Mouse (Mus musculus) megakaryocyte-erythroid progenitor cell, adult 5 weeks (primary cell): Measurements from ENCODE around the gene Dvl2. TPM values are rescaled to one million over a fixed set of nuclear protein-coding genes. Genes with fewer than 3 reads are reported as not detected.

Experiments
- polyA plus RNA-seq: library from polyadenylated mRNA; stranded (reverse); fragments of >175 nt; gene quantifications from 2 replicates; pipeline ENCODE4 v1.2.3, GENCODE M21; 2012

Gene Dvl2
- polyA plus RNA-seq: 50.0 and 50.7 TPM in 2 replicates

GRCm38 (mm10) chr11:70000396-70000898, at the start of gene Dvl2:
Gene Dvl2 (plus strand): TSS chr11:70000595.

GRCm38 (mm10) chr11:69964650-69965270, 35.6 kb upstream of the Dvl2 start, which contains the start of gene Cldn7:
Gene Cldn7 (plus strand): TSS chr11:69964779.

DNA sequence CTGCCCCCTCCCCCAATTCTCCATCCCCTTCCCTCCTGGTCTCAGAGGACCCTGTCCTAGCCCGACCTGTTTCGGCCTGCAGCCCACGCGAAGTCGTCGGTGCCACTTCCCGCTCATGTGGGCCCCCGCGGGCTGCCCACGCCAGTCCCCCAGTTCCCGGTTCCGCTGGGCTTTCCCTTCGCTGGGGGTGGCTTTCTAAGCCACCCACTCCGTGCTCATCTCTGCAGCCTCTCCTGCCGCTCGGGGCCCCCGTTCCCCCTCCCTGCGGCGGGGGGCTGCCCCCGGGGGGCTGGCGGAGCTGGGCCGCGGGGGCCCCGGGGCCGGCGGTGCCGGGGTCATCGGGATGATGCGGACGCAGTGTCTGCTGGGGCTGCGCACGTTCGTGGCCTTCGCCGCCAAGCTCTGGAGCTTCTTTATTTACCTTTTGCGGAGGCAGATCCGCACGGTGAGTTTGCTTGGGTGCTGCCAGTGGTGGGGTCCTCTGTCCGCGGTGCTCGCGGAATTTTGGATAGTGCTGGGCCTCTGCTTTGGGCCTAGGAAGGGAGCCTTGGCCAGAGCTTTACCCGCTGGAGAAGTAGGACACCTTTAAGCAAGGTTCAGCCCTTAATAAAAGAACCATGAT, 19.1 kb upstream of the Dvl2 start, which contains the start of gene Ctdnep1:
Gene Ctdnep1 (plus strand): TSS at position 16 of the 622 bp plus-strand sequence.

DNA sequence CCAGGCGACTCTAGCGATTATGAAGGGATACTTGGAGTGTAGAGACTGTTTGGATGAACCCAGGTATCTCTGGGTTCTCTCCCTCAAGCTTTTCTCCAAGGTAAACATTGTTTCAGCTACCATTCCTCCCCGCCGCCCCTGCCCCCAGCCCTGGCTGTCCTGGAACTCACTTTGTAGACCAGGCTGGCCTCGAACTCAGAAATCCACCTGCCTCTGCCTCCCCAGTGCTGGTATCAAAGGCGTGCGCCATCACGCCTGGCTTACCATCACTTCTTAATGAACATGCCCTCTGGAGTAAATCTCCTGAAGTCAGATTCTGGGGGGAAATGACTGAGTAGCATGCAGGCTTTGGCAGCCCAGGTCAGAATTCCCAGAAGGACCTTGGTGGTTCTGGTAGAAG, 18.2 kb upstream of the Dvl2 start, which contains the start of gene Elp5:
Gene Elp5 (minus strand): TSS at position 293 of the 400 bp plus-strand sequence.

DNA sequence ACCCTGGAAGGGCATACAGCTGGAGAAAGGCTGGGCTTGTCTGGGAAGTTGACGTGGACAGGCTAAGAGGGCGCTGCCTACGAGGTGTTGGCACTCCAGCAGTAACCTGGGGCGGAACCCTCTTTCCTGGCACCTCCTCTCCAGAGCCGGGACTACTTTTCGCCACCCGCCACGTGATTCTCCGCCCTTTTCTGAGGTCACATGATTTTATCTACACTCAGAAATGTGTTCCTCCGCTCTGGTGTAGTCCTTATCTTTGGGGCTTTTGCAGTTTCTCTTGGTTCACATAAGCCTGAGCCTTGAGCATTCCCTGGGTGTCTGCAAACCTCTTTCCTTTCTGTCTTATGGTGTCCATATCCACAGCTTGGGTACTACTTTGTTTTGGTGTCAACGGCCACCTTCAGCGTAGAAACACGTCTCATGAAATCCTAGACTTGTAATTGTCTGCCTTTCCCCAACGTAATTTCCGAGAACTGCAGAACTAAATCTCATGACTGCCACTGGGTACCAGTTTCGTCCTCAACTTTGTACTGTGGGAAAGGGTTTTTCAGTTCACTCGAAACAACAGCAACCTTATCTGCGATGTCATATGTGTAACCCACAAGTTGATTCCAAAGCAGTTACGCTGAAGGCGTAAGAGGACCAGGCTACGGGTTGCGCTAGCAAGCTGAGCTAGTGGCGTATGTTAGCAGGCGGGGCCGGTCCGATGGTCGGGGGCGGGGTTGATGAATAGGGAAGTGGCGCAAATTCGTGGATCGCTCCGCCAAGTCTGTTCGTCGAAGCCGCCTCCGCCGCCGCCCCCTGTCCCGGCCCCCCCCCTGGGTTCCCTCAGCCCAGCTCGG, 9.3 kb upstream of the Dvl2 start, which contains the start of gene Gabarap:
Gene Gabarap (plus strand): TSS at position 294 of the 842 bp plus-strand sequence.

GRCm38 (mm10) chr11:69995391-69995960, 4.9 kb upstream of the Dvl2 start, which contains the start of gene Phf23:
Gene Phf23 (plus strand): TSS chr11:69995777.

DNA sequence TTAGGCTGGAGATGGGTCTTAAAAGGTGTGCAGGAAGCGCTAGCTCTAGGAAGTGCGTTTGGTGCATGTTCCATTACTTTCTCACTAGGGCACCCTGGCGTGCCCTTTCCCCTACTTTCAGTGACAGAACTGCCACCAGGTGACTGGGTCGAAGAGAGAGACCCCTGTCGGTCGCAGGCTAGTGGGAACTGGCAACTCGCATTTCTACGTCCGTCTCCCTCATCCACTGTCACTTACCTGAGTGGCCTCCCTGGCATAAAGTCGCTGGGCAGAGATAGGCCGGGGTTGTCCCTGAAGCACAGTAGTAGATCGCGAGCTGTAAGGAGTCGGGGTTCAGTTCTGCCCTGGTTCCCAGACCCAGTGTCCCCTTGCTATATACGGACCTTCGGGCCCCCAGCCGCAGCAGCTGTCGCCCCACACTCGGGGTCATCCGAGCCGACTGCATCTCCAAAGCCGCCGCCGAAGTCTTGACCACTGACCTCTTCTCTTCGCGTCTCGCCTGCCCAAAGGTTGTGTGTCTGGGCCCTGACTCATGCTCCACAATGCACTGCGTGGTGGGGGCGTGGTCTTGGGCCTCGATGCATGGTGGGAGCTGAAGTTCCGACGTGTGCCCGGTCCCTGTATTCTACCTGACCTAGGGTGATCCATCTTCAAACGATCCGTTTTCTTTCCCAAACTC, 14.6 kb downstream of the Dvl2 start, which contains the start of gene Acadvl:
Gene Acadvl (minus strand): TSS at position 532 of the 679 bp plus-strand sequence.

DNA sequence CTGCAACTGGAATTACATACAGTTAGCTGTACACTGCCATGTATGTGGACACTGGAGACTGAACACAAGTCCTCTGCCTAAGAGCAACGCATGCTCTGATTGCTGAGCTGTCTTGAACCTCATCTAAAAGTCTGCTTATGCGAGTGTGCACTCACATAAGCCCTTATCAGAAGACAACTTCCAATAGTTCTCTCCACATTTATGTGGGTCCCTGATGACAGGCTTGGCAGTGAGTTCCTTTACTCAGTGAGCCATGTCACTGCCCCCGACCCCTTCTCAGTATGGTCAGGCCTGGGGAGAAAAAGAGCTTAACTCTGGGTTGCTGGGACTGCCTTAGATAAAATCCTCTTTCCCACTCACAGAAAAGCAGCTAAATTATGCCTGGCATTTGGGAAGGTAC, 16.3 kb downstream of the Dvl2 start, which contains the start of gene Dlg4:
Gene Dlg4 (plus strand): TSS at position 274 of the 400 bp plus-strand sequence.

GRCm38 (mm10) chr11:70053898-70054570, 53.6 kb downstream of the Dvl2 start, which contains the start of gene Asgr1:
Gene Asgr1 (plus strand): TSS chr11:70054085.

Other genes with a start within 250 kb of the Dvl2 start
- gene Polr2a, start 242.0 kb upstream of the Dvl2 start, polyA plus RNA-seq: 82.4 and 83.8 TPM in 2 replicates
- gene Slc35g3, start 238.6 kb upstream of the Dvl2 start, polyA plus RNA-seq: not detected in 2 replicates
- 3.7 and 6.1 TPM in 2 replicates for gene Zbtb4, start 234.7 kb upstream of the Dvl2 start, polyA plus RNA-seq
- gene Chrnb1, start 204.7 kb upstream of the Dvl2 start, polyA plus RNA-seq: 1.1 and 1.2 TPM in 2 replicates
- gene Fgf11, start 198.7 kb upstream of the Dvl2 start, polyA plus RNA-seq: 1.1 and 1.4 TPM in 2 replicates
- gene Tmem102, start 195.0 kb upstream of the Dvl2 start, polyA plus RNA-seq: 0.03 TPM in 1 of 2 replicates, not detected in the other
- not detected in 2 replicates for gene Gm39566, start 185.3 kb upstream of the Dvl2 start, polyA plus RNA-seq
- not detected in 2 replicates for gene Spem2, start 182.1 kb upstream of the Dvl2 start, polyA plus RNA-seq
- 0.11 TPM in 1 of 2 replicates, not detected in the other for gene Spem1, start 178.4 kb upstream of the Dvl2 start, polyA plus RNA-seq
- 40.3 and 57.2 TPM in 2 replicates for gene Nlgn2, start 162.8 kb upstream of the Dvl2 start, polyA plus RNA-seq
- 437 and 678 TPM in 2 replicates for gene Tmem256, start 162.1 kb upstream of the Dvl2 start, polyA plus RNA-seq
- gene Plscr3, start 154.2 kb upstream of the Dvl2 start, polyA plus RNA-seq: 149 and 165 TPM in 2 replicates
- 0.27 and 0.99 TPM in 2 replicates for gene Tnk1, start 141.9 kb upstream of the Dvl2 start, polyA plus RNA-seq
- not detected in 2 replicates for gene Tmem95, start 122.6 kb upstream of the Dvl2 start, polyA plus RNA-seq
- 1.2 and 1.7 TPM in 2 replicates for gene Kctd11, start 119.2 kb upstream of the Dvl2 start, polyA plus RNA-seq
- gene Acap1, start 105.1 kb upstream of the Dvl2 start, polyA plus RNA-seq: 138 and 178 TPM in 2 replicates
- 1.7 and 2.8 TPM in 2 replicates for gene 2810408A11Rik, start 99.6 kb upstream of the Dvl2 start, polyA plus RNA-seq
- gene Neurl4, start 99.5 kb upstream of the Dvl2 start, polyA plus RNA-seq: 79.1 and 86.6 TPM in 2 replicates
- 173 and 210 TPM in 2 replicates for gene Gps2, start 86.7 kb upstream of the Dvl2 start, polyA plus RNA-seq
- gene Eif5a, start 78.6 kb upstream of the Dvl2 start, polyA plus RNA-seq: 2,243 and 2,337 TPM in 2 replicates
- gene Ybx2, start 64.8 kb upstream of the Dvl2 start, polyA plus RNA-seq: 1.3 and 1.6 TPM in 2 replicates
- gene Slc2a4, start 52.4 kb upstream of the Dvl2 start, polyA plus RNA-seq: 0.54 and 1.5 TPM in 2 replicates
- gene Cldn7, start 35.8 kb upstream of the Dvl2 start, polyA plus RNA-seq: 0.12 TPM in 1 of 2 replicates, not detected in the other
- 253 and 255 TPM in 2 replicates for gene Ctdnep1, start 19.4 kb upstream of the Dvl2 start, polyA plus RNA-seq
- gene Elp5, start 18.1 kb upstream of the Dvl2 start, polyA plus RNA-seq: 12.4 and 14.3 TPM in 2 replicates
- gene Gabarap, start 9.5 kb upstream of the Dvl2 start, polyA plus RNA-seq: 379 and 448 TPM in 2 replicates
- gene Phf23, start 4.8 kb upstream of the Dvl2 start, polyA plus RNA-seq: 73.1 and 84.1 TPM in 2 replicates
- gene Acadvl, start 14.8 kb downstream of the Dvl2 start, polyA plus RNA-seq: 22.8 and 23.6 TPM in 2 replicates
- 22.0 and 24.1 TPM in 2 replicates for gene Dlg4, start 16.3 kb downstream of the Dvl2 start, polyA plus RNA-seq
- not detected in 2 replicates for gene Asgr1, start 53.5 kb downstream of the Dvl2 start, polyA plus RNA-seq
- 0.37 and 0.61 TPM in 2 replicates for gene Asgr2, start 92.0 kb downstream of the Dvl2 start, polyA plus RNA-seq
- 2.7 and 3.7 TPM in 2 replicates for gene Mgl2, start 129.7 kb downstream of the Dvl2 start, polyA plus RNA-seq
- 0.88 and 1.1 TPM in 2 replicates for gene Clec10a, start 155.6 kb downstream of the Dvl2 start, polyA plus RNA-seq
- gene Slc16a11, start 212.2 kb downstream of the Dvl2 start, polyA plus RNA-seq: 1.4 and 5.3 TPM in 2 replicates
- gene Slc16a13, start 220.5 kb downstream of the Dvl2 start, polyA plus RNA-seq: 5.9 and 7.7 TPM in 2 replicates
- gene Bcl6b, start 229.2 kb downstream of the Dvl2 start, polyA plus RNA-seq: 0.66 and 0.68 TPM in 2 replicates
- gene 0610010K14Rik, start 237.3 kb downstream of the Dvl2 start, polyA plus RNA-seq: 141 and 144 TPM in 2 replicates
- gene Gm21988, start 239.2 kb downstream of the Dvl2 start, polyA plus RNA-seq: 10.8 and 13.6 TPM in 2 replicates
- gene Rnasek, start 239.2 kb downstream of the Dvl2 start, polyA plus RNA-seq: 132 and 186 TPM in 2 replicates